Mouse (Mus musculus) G1E (cell line): Measurements from ENCODE around the gene A930017K11Rik. TPM values are rescaled to one million over a fixed set of nuclear protein-coding genes. Genes with fewer than 3 reads are reported as not detected.

Experiments used
- ATAC-seq: 2 replicates; pipeline ENCODE4 v1.8.0; 2016; ENCODE audit warnings: mild to moderate bottlenecking; ENCODE audit not compliant: insufficient number of reproducible peaks, poor library complexity, low FRiP score, severe bottlenecking; ENCODE audit errors: extremely low read depth
- DNase-seq: peaks from one replicate; pipeline ENCODE4 v3.0.0; 2012; ENCODE audit warnings: low spot score
- H3K27me3 ChIP-seq: 2 replicates; pipeline ENCODE4 v1.6.1; 2012; ENCODE audit warnings: mild to moderate bottlenecking, low read length, inconsistent platforms; ENCODE audit not compliant: insufficient read depth
- H3K36me3 ChIP-seq: replicated peaks from 2 replicates; pipeline ENCODE3; 2012; ENCODE audit warnings: mild to moderate bottlenecking, inconsistent platforms
- H3K4me1 ChIP-seq: 2 replicates; pipeline ENCODE4 v1.6.1; 2012; ENCODE audit warnings: low read depth, low read length, inconsistent platforms, mixed read lengths; ENCODE audit not compliant: insufficient read depth
- H3K4me3 ChIP-seq: 2 replicates; pipeline ENCODE4 v1.5.1; 2012; ENCODE audit warnings: low read depth, mild to moderate bottlenecking, inconsistent platforms, low read length, moderate library complexity, mixed read lengths
- H3K9me3 ChIP-seq: replicated peaks from 2 replicates; pipeline ENCODE4 v1.6.1; 2012; ENCODE audit warnings: inconsistent platforms
- CTCF ChIP-seq: IDR thresholded peaks from 2 replicates; pipeline ENCODE4 v1.5.1; 2012; ENCODE audit warnings: low read depth, low read length, inconsistent platforms, mixed read lengths
- GATA1 ChIP-seq: IDR thresholded peaks from 2 replicates; pipeline ENCODE4 v1.6.1; 2012; ENCODE audit warnings: borderline replicate concordance, low read length, inconsistent platforms, mixed read lengths
- GATA2 ChIP-seq: IDR thresholded peaks from 2 replicates; pipeline ENCODE4 v1.6.1; 2012; ENCODE audit warnings: low read depth, low read length, inconsistent platforms, borderline replicate concordance
- POLR2AphosphoS5 ChIP-seq: IDR thresholded peaks from 2 replicates; pipeline ENCODE4 v1.6.1; 2012; ENCODE audit warnings: low read depth, low read length, inconsistent platforms; ENCODE audit not compliant: insufficient replicate concordance
- TAL1 ChIP-seq: conservative IDR thresholded peaks from 2 replicates; pipeline ENCODE4 v1.6.1; 2012; ENCODE audit warnings: low read depth, low read length, inconsistent platforms, mixed read lengths
- polyA plus RNA-seq: library from polyadenylated mRNA; stranded (reverse); fragments of >175 nt; gene quantifications from 2 replicates; pipeline ENCODE4 v1.2.3, GENCODE M21; 2012
- total RNA-seq, 2 experiments: library from RNA; stranded (forward) in 1 of 2; stranded (reverse) in 1 of 2; fragments of 200-1000 nt in 1 of 2; fragments of >200 nt in 1 of 2; fragmentation: Nextera tagmentation in 1 of 2; gene quantifications; 2 replicates each; pipeline ENCODE4 v1.2.3; 2014 to 2017

Gene A930017K11Rik
- total and polyA plus RNA-seq, 3 experiments: 0.07 TPM; not detected in 2

DNA sequence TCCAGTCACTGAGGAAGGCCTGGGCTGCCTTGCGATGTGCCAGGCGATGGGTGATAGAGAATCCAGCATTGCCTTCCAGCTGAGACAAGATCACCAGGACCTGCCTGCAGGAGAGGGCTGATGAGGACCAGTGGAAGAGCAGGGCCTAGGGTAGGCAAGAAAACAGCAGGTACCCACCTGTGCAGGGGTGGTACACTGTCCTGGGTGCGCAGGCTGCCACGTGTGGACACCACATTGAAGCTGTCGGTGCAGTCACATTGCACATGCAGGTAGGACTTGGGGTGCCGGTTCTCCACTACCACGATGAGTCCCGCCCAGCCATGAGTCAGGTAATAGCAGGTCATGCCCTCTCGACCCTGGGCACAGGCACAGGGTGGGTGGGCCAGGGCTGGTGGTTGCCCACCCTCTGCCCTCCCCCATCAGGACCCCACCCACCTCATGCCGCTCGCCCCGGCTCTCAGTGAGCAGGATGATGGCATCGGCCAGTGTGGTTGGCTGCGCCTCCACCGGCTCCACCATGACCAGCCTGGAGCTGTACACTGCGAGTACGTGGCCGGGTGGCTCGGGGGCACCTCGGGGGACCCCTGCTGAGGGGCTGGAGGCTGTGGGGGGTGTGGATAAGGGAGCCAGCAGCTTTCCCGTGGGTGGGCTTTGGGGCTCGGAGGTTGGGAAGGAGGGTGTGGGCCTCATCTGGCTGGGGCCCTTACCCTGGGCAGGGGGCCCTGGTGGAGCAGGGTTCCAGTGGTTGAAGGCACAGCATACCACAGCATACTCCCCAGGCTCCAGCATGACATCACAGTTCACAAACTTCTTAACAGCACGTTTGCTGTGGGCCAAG lies 7.5 kb upstream of the A930017K11Rik start:
- Histone ChIP-seq H3K27me3 (no peaks in the 10 kb centered on the region; the same call in 1 of the 2 replicates), H3K9me3 (no peaks in the 10 kb centered on the region), H3K36me3 (peaks cover 87% of the 10 kb centered on the region), H3K4me3 (peak overlapping the region; percentile 13), H3K4me1 (peaks cover 55% of the 10 kb centered on the region)
- DNase-seq (no peak), ATAC-seq (no peak)
- no peak for TF ChIP-seq CTCF
- no peak for TF ChIP-seq GATA2
- no peak for TF ChIP-seq POLR2AphosphoS5
- no peak for TF ChIP-seq GATA1
- TF ChIP-seq TAL1: no peak

DNA sequence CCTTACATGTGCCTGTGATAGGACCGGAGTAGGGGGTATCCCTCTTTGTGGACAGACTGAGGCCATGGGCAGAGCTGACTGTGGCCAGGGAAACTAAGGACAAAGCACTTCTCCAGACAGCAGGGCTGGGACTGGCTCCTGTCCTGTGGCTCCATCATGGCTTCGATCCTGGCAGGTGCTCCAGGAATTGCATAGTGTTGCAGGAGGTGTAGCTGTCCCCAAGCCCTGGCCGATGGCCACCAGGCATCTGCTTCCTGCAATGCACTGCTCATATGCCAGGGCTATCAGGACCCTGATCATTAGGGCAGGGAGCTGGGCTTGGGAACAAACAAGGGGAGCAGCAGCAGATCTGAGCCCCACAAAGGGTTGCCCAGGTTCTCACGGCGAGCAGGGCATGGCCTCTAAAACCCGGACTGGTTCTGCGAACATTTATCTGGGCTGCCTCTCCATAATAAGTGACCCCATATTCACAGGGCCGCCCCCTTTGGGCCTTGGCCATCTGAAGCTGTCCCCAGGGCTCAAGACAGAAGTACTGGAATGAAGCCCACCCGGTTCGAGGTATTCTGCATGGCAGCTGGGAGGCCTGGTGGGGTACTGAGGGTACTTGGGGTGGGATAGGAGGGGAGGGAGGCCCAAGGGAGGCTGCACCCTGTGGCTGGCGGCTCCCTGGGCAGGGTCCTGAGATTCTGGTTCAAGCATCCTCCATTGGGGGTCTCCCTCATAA lies 6.6 kb upstream of the A930017K11Rik start:
- Histone ChIP-seq H3K27me3 (no peaks in the 10 kb centered on the region; the same call in 1 of the 2 replicates), H3K9me3 (no peaks in the 10 kb centered on the region), H3K4me1 (peaks cover 45% of the 10 kb centered on the region), H3K36me3 (peaks cover 78% of the 10 kb centered on the region), H3K4me3 (0 out of 2 replicates have a peak overlapping the region, but pooled peaks have one; percentile 13)
- ATAC-seq (no peak), DNase-seq (no peak)
- TF ChIP-seq GATA1: no peak
- no peak for TF ChIP-seq CTCF
- no peak for TF ChIP-seq TAL1
- no peak for TF ChIP-seq POLR2AphosphoS5
- no peak for TF ChIP-seq GATA2

GRCm38 (mm10) chr17:25957586-25958051 lies 5.3 kb upstream of the A930017K11Rik start:
- H3K4me3 ChIP-seq: no peak overlapping the region
- H3K36me3 ChIP-seq: peaks cover 65% of the 10 kb centered on the region
- DNase-seq (no peak), ATAC-seq (no peak)
- TF ChIP-seq GATA1 (no peak), CTCF (no peak), TAL1 (no peak), GATA2 (no peak), POLR2AphosphoS5 (no peak)
- H3K4me1 ChIP-seq: peaks cover 32% of the 10 kb centered on the region
- no peaks in the 10 kb centered on the region for H3K9me3 ChIP-seq
- H3K27me3 ChIP-seq: peaks cover 10% of the 10 kb centered on the region

DNA sequence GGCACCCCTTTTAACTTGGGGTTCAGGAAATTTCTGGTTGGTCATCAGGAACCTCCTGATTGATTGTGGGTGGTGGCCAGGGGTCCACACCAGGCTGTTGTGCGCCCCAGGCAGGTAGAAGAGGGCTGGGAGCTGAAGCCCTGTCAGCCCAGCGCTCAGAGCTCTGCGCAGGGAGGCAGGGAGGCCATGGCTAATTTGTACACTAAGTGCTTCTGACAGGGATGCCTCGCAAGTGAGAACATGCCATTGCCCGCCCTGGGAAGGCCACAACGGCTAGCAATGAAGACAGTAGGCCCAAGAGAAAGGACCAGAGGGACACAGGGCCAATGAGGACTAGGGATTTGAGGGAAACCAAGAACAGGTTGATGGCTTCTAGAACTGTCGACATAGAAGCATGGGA lies 4.3 kb upstream of the A930017K11Rik start:
- Histone ChIP-seq H3K36me3 (peaks cover 55% of the 10 kb centered on the region), H3K9me3 (peaks cover 3% of the 10 kb centered on the region), H3K4me3 (no peak overlapping the region), H3K27me3 (peaks cover 20% of the 10 kb centered on the region), H3K4me1 (peaks cover 30% of the 10 kb centered on the region)
- no peak for TF ChIP-seq GATA1
- TF ChIP-seq TAL1: no peak
- TF ChIP-seq POLR2AphosphoS5: no peak
- no peak for TF ChIP-seq GATA2
- TF ChIP-seq CTCF: no peak
- ATAC-seq: no peak
- no peak for DNase-seq

DNA sequence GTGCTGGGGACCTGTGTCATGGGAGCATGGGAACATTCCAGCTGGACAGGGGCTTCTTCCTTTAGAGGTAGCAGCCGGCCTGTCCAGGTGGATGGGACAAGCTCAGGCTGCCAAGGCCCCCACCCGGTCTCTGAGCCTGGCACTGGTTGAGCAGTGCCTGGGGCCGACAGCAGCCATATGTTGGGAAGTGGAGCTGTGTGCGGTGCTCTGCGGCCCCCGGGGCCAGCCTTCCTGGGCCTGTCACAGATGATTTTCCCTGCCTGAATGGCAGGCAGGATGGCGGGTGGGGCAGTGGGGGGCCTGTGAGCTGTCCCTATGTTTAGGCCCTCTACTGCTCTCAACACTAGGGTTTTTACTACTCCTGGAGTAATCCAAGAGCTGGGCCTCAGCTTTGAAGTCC lies 3.8 kb upstream of the A930017K11Rik start:
- Histone ChIP-seq H3K27me3 (peaks cover 24% of the 10 kb centered on the region), H3K36me3 (peaks cover 51% of the 10 kb centered on the region), H3K4me1 (peaks cover 30% of the 10 kb centered on the region), H3K4me3 (no peak overlapping the region), H3K9me3 (peaks cover 5% of the 10 kb centered on the region)
- DNase-seq: no peak
- TF ChIP-seq POLR2AphosphoS5 (no peak), TAL1 (no peak), GATA2 (no peak), GATA1 (no peak), CTCF (no peak)
- no peak for ATAC-seq

DNA sequence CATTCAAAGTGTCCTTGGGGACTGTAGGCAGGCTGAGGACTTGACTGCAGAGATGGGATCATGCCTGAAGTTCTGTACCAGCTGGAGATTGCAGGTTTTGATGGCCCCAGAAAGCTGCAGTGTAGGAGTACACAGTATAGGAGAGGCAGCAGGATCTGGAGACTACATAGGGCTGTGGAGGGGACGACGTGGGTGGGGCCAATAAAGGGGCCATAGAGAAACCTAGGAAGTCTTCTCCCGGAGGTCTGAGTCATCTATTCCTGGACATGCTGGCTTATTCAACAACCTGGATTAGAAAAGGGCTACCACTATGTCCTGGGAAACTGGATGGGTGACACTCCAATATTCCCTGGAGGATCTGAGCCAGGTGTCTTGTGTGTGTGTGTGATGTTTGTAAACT lies 3.4 kb upstream of the A930017K11Rik start:
- Histone ChIP-seq H3K27me3 (peaks cover 27% of the 10 kb centered on the region), H3K36me3 (peaks cover 48% of the 10 kb centered on the region), H3K4me1 (peaks cover 30% of the 10 kb centered on the region), H3K9me3 (peaks cover 5% of the 10 kb centered on the region), H3K4me3 (no peak overlapping the region)
- DNase-seq (no peak), ATAC-seq (no peak)
- TF ChIP-seq TAL1 (no peak), CTCF (no peak), POLR2AphosphoS5 (no peak), GATA1 (no peak), GATA2 (no peak)
